Mouse (Mus musculus) neutrophil, adult 59 days (primary cell): Measurements from ENCODE around the gene 2310039H08Rik. TPM values are rescaled to one million over a fixed set of nuclear protein-coding genes. Genes with fewer than 3 reads are reported as not detected.

Source experiments
- total RNA-seq, 2 experiments: library from RNA; stranded (reverse); gene quantifications; 1 replicate in 1 of 2; 2 replicates in 1 of 2; pipeline ENCODE4 v1.2.4; 2023

Gene 2310039H08Rik
- total RNA-seq = 10 to 100 TPM in 1 of 2 experiments, 1 to 10 TPM in 1; 9.7 to 10.0 TPM

GRCm38 (mm10) chr17:46772404-46773277 lies at the start of gene 2310039H08Rik:
Gene 2310039H08Rik (plus strand): TSS chr17:46772635.

GRCm38 (mm10) chr17:46728904-46729318 lies 43.5 kb upstream of the 2310039H08Rik start, which contains the start of gene Gnmt:
Gene Gnmt (minus strand): TSS chr17:46729168.

GRCm38 (mm10) chr17:46751794-46752556 lies 20.5 kb upstream of the 2310039H08Rik start, which contains the start of gene Cnpy3:
Gene Cnpy3 (minus strand): TSS chr17:46752214.

DNA sequence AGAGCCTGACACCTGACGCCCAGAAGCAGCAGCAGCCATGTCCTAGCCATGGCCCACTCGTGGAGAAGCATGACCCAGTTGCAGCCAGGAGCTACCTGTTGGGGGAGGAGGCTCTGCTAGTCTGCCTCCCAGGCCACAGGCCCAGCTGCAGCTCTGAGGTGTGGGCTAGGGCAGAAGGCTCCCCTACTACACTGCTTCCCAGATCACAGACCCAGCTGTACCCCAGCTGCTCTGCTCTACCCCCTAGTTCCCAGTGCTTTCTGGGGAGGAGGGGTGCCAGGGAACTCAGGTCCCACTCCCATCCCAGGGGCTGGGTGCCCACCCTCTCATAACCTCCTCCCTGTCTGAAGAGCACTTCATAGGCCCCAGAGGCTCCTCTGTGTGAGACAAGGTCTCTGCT lies 8.9 kb upstream of the 2310039H08Rik start, which contains the start of gene Ptcra:
Gene Ptcra, minus strand, starts transcription at position 169 of the 400 bp plus-strand sequence.

DNA sequence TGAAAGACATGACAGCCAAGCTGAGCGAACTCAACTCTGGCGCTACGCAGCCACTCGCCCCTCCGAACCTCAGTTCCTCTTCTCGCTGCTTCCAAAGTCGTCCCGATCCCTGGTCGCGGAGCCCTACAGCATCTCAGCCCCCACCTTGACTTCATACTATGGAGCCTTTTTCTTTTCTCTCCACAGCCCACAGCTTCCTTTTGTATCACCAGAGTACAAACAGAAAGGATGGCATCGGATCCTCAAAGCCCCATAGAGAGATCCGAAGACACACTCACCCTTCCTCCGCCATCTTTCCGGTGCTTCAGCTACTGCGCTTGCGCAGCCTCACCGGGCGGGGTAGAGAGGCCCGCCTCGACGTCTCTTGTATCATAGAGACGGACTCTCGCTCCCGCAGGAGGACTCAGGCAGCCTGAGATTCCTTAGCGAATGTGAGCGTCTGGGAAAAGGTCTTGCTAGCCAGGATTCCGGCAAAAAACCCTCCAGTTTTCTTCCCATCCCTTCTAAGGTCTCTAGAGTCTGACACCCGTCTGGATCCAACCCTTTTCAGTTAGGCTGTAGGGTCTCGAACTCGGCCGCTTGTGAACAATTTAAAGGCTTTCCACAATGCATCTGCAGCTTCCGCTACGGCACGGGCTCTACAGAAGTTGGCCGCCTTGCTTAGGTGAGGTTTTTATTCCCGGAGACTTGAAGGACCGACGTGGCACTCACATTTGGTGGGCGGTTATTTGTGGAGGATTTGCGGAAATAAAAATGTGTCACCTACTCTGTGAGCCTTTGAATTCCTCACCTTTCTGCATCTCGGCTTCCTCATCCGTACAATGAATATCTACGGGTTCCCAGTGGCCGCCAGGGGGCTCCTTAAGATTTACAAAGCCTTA lies 10.1 kb downstream of the 2310039H08Rik start, which contains the start of gene Rpl7l1:
Gene Rpl7l1, minus strand, starts transcription at position 332 of the 881 bp plus-strand sequence.

Other genes starting within 250 kb of the 2310039H08Rik start
- 1 to 10 TPM; 3.3 to 4.3 TPM for gene Cul9, start 226.2 kb upstream of the 2310039H08Rik start, total RNA-seq
- 10 to 100 TPM; 51.5 to 56.3 TPM for gene Srf, start 216.5 kb upstream of the 2310039H08Rik start, total RNA-seq
- gene Ptk7, start 143.1 kb upstream of the 2310039H08Rik start, total RNA-seq = under 1 TPM; 0.33 to 0.57 TPM
- gene Klc4, start 126.6 kb upstream of the 2310039H08Rik start, total RNA-seq = 10 to 100 TPM; 22.9 to 26.0 TPM
- 10 to 100 TPM; 22.4 to 22.6 TPM for gene Mrpl2, start 126.4 kb upstream of the 2310039H08Rik start, total RNA-seq
- gene Cul7, start 122.3 kb upstream of the 2310039H08Rik start, total RNA-seq = 1 to 10 TPM; 3.5 to 3.6 TPM
- gene Rrp36, start 98.3 kb upstream of the 2310039H08Rik start, total RNA-seq = 10 to 100 TPM; 13.3 to 16.9 TPM
- 10 to 100 TPM; 41.6 to 50.6 TPM for gene Mea1, start 93.8 kb upstream of the 2310039H08Rik start, total RNA-seq
- gene Klhdc3, start 91.7 kb upstream of the 2310039H08Rik start, total RNA-seq = 10 to 100 TPM; 48.5 to 51.8 TPM
- 10 to 100 TPM; 24.7 to 30.7 TPM for gene Ppp2r5d, start 67.5 kb upstream of the 2310039H08Rik start, total RNA-seq
- gene Pex6, start 61.2 kb upstream of the 2310039H08Rik start, total RNA-seq = 10 to 100 TPM; 19.7 to 20.7 TPM
- 1 to 10 TPM; 3.2 to 4.0 TPM for gene Gnmt, start 43.5 kb upstream of the 2310039H08Rik start, total RNA-seq
- 100 to 1,000 TPM in 1 of 2 experiments, 10 to 100 TPM in 1; 84.1 to 101 TPM for gene Cnpy3, start 20.4 kb upstream of the 2310039H08Rik start, total RNA-seq
- gene Ptcra, start 8.9 kb upstream of the 2310039H08Rik start, total RNA-seq = not detected
- gene Rpl7l1, start 10.0 kb downstream of the 2310039H08Rik start, total RNA-seq = 10 to 100 TPM; 39.7 to 45.5 TPM
- 10 to 100 TPM; 33.6 to 43.1 TPM for gene Bicral, start 85.8 kb downstream of the 2310039H08Rik start, total RNA-seq
- gene Tbcc, start 118.0 kb downstream of the 2310039H08Rik start, total RNA-seq = 10 to 100 TPM; 12.2 to 13.9 TPM
- not detected for gene Prph2, start 137.8 kb downstream of the 2310039H08Rik start, total RNA-seq
- gene Ubr2, start 237.9 kb downstream of the 2310039H08Rik start, total RNA-seq = 10 to 100 TPM; 62.8 to 63.9 TPM